Mouse (Mus musculus) heart, adult 2 months (tissue): ENCODE measurements around the gene Sh3tc1. TPM values are rescaled to one million over a fixed set of nuclear protein-coding genes. Genes with fewer than 3 reads are reported as not detected.

Source experiments
- DNase-seq, 2 experiments: peaks; one replicate each; pipeline ENCODE4 v3.0.0; 2021
- H3K27ac ChIP-seq: fragments of 200-600 bp; 2 replicates; pipeline ENCODE4 v1.8.1; 2022
- H3K27me3 ChIP-seq: fragments of 200-500 bp; 2 replicates; pipeline ENCODE4 v1.6.1; 2012; ENCODE audit warnings: mild to moderate bottlenecking, low read length, inconsistent platforms, mixed read lengths; ENCODE audit not compliant: control insufficient read depth, insufficient read depth
- H3K36me3 ChIP-seq: fragments of 200-500 bp; 2 replicates; pipeline ENCODE4 v1.6.1; 2012; ENCODE audit warnings: low read length, inconsistent platforms; ENCODE audit not compliant: control insufficient read depth, insufficient read depth
- H3K4me1 ChIP-seq: fragments of 200-500 bp; 2 replicates; pipeline ENCODE4 v1.6.1; 2011; ENCODE audit warnings: low read length; ENCODE audit not compliant: control insufficient read depth, insufficient read depth
- H3K4me3 ChIP-seq: fragments of 200-600 bp; 2 replicates; pipeline ENCODE4 v1.8.1; 2022
- H3K79me2 ChIP-seq: fragments of 200-500 bp; replicated peaks from 2 replicates; pipeline ENCODE4 v1.6.1; 2012; ENCODE audit warnings: mild to moderate bottlenecking, inconsistent platforms, low read length, moderate library complexity, mixed read lengths; ENCODE audit not compliant: control insufficient read depth, insufficient read depth
- H3K9ac ChIP-seq: fragments of 200-500 bp; 2 replicates; pipeline ENCODE4 v1.6.1; 2012; ENCODE audit warnings: low read depth, mild to moderate bottlenecking, control low read depth, inconsistent platforms, low read length, mixed read lengths
- CTCF ChIP-seq: fragments of 200-600 bp; IDR thresholded peaks from 2 replicates; pipeline ENCODE4 v1.8.1; 2022; ENCODE audit warnings: antibody characterized with exemption, mild to moderate bottlenecking, moderate library complexity
- EP300 ChIP-seq: fragments of 200-500 bp; IDR thresholded peaks from 2 replicates; pipeline ENCODE4 v1.6.1; 2011; ENCODE audit warnings: low read depth, low read length, control low read depth; ENCODE audit not compliant: insufficient read depth
- POLR2A ChIP-seq: fragments of 200-500 bp; IDR thresholded peaks from 2 replicates; pipeline ENCODE4 v1.6.1; 2011; ENCODE audit warnings: mild to moderate bottlenecking, low read depth, low read length, control low read depth; ENCODE audit not compliant: insufficient read depth
- WGBS: fragments of 180-500 bp; shearing (Covaris S2); methylation state at CpG from one replicate; pipeline ENCODE4 v1.1.7; 2018; 5-methylcytosine and 5-hydroxymethylcytosine counted together
- intact Hi-C: fragments of 180-260 bp; cut with DNase I; formaldehyde crosslinking; loops from one replicate; pipeline ENCODE4 v1.15.1; 2025
- polyA plus RNA-seq: library from polyadenylated mRNA; depleted of rRNA; stranded (reverse); fragments of >200 nt; gene quantifications from 2 replicates; pipeline ENCODE4 v1.2.3, GENCODE M21; 2012
- total RNA-seq, 2 experiments: library from RNA; stranded (reverse); gene quantifications; 2 replicates each; pipeline ENCODE4 v1.2.3; 2021

The Sh3tc1 gene
- total and polyA plus RNA-seq, 3 experiments: 5.7 to 7.2 (median 6.3) TPM

DNA sequence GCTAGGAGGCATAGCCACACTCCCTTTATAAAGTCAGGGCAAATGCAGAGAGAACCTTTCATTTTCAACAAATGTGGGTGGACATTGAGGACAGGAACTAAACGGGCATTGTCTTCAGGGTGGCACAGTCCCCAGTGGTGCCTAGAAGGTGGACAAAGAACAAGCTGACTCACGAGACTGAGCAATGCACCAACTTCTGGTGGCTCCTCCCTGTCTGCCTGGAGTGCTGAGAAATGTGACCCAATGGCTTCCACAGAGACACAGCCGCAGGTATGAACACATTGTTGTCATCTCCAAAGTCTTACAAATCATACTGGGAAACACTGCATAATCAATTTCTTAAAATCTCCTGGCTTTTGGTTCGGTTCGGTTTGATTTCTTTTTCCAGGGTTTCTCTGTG, 22.3 kb downstream of the Sh3tc1 start:
- Histone ChIP-seq H3K79me2 (no peaks in the 10 kb centered on the region), H3K36me3 (no peaks in the 10 kb centered on the region), H3K27ac (no peak overlapping the region), H3K27me3 (no peaks in the 10 kb centered on the region), H3K9ac (no peak overlapping the region), H3K4me3 (no peak overlapping the region), H3K4me1 (peaks cover 11% of the 10 kb centered on the region)
- 84% methylated on average over 5 of the region's 5 CpGs for WGBS
- intact Hi-C loops: loop anchor here (5.0 kb wide), 1 partner anchor 35 kb away; no protein-coding TSS in a partner anchor
- no peak for DNase-seq
- TF ChIP-seq EP300 (no peak), CTCF (no peak), POLR2A (no peak)

DNA sequence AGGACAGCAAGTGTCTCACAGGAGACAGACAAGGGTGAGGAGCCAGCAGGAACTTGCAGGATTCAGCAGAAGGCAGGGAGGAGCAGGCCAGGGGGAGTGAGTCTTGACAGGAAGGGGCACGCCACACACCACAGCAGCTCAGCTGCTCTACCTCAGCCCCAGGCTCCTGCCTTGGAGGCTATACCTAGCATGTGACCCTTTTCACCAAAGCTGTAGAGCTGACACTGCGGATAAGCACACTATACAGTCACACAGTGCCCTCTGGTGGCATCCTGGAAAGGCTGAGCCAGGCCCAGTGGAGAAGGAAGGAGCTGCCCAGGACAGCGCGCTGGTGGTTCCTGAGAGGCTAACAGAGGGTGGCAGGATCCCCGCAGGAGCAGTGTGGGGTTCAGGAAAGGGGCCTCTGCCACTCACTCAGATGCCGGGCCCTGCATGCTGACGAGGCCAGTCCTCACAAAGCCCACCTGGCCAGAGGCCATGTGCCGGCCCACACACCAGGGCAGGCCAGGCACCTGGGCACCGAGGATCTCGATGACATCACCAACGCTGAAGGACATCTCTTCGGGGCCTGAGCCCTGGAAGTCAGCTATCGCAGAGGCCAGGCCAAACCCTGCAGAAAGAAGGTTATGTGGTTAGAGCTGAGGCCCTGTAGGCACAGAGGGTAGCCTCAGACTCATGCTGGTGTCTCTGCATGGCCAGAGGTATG, 26.0 kb downstream of the Sh3tc1 start:
- H3K4me3 ChIP-seq: no peak overlapping the region
- peaks cover 2% of the 10 kb centered on the region; the same call in 1 of the 2 replicates for H3K4me1 ChIP-seq
- no peaks in the 10 kb centered on the region for H3K27me3 ChIP-seq
- DNase-seq: peak; percentile 67 to 70
- no peak overlapping the region for H3K27ac ChIP-seq
- H3K9ac ChIP-seq: no peak overlapping the region
- TF ChIP-seq EP300 (peak; percentile 91; the same call in 1 of the 2 replicates), CTCF (peak; percentile 81), POLR2A (no peak)
- H3K79me2 ChIP-seq: no peaks in the 10 kb centered on the region
- WGBS: 44% methylated on average over 13 of the region's 13 CpGs
- H3K36me3 ChIP-seq: no peaks in the 10 kb centered on the region
- intact Hi-C loops: loop anchor here (1.0 kb wide), 2 partner anchors 118 to 191 kb away; no protein-coding TSS in a partner anchor

DNA sequence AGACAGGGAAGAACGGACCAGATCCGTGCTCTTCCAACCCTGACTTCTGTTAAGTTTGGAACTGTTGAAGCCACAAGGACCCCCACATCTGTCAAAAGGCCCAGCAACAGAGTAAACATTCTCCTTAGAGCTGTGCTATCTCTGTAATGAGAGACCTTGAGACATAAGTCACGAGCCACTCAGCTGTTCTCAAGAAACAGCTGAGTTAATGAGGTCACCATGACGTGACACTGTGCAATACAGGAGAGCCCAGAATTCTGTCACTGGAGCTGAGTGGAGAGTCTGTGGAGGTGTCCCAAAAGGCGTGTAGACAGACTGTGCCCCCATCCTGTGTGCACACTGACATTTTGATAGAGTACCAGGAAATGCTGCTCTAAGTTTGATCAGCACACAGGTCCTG, 27.3 kb downstream of the Sh3tc1 start:
- H3K27ac ChIP-seq: no peak overlapping the region
- H3K4me3 ChIP-seq: no peak overlapping the region
- intact Hi-C loops: no loop called here
- H3K36me3 ChIP-seq: no peaks in the 10 kb centered on the region
- H3K9ac ChIP-seq: no peak overlapping the region
- peaks cover 2% of the 10 kb centered on the region; the same call in 1 of the 2 replicates for H3K4me1 ChIP-seq
- DNase-seq: no peak
- no peaks in the 10 kb centered on the region for H3K27me3 ChIP-seq
- no peak for TF ChIP-seq CTCF
- TF ChIP-seq POLR2A: no peak
- TF ChIP-seq EP300: no peak
- WGBS: 79% methylated on average over 5 of the region's 5 CpGs
- H3K79me2 ChIP-seq: no peaks in the 10 kb centered on the region

DNA sequence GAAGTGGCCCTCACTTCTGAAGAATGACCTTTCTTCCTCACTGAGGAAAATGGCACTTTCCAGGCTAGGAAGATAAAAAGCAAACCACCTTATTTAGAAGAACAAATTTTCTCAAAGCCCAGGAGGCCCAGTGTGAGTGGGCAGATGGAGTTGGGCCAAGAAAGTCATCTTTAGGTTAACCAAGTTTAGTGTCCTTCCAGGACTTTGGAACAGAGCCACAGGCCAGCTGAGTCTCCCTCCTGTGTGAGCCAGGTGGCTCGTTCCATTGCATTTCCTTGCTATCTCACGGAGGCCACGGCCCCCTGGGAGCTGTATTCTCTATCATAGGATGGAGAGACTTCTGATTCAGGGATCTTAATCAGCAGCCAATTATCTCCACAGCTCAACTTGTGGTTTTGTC, 28.9 kb downstream of the Sh3tc1 start:
- intact Hi-C loops: no loop called here
- Histone ChIP-seq H3K4me3 (no peak overlapping the region), H3K9ac (no peak overlapping the region), H3K27me3 (no peaks in the 10 kb centered on the region), H3K4me1 (peaks cover 2% of the 10 kb centered on the region; the same call in 1 of the 2 replicates), H3K27ac (no peak overlapping the region), H3K79me2 (no peaks in the 10 kb centered on the region), H3K36me3 (no peaks in the 10 kb centered on the region)
- TF ChIP-seq POLR2A: no peak
- no peak for TF ChIP-seq EP300
- TF ChIP-seq CTCF: no peak
- no peak for DNase-seq
- WGBS: 46% methylated on average over 3 of the region's 3 CpGs

DNA sequence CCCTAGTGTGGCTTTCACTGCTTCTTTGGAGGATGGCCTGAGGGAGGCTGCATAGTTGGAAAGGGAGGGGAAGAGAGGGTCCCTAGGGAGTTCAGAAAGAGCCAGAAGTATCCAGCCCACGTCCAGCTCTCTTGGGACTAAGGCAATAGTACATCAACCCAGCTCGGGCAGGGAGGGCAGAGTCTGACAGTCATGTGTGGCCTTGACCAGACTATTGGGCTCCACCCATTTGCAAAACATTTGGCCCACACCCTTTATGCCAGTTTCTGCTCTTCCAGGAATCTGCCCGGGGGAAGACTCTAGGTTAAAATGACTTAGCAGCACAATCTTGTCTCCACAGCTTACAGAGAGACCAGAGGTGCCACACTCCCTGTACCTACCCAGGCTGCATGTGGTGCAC, 29.3 kb downstream of the Sh3tc1 start:
- DNase-seq: no peak

DNA sequence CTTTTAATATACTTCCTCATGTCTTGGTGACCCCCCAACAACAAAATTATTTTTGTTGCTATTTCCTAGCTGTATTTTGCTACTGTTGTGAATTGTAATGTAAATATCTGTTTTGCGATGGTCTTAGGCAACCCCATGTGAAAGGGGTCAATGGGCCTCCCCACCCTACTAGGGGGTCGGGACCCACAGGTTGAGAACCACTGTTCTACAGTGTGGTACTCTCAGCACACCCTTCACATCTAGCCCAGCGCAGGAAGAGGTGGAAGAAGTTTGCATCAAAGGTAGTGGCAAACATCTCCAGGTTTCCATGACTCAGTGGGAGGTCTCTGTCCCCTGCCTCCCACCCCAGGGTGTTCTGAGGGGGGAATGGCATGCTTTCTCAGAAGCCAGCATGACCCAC, 34.4 kb downstream of the Sh3tc1 start:
- WGBS: 89% methylated on average over 3 of the region's 3 CpGs
- Histone ChIP-seq H3K27me3 (no peaks in the 10 kb centered on the region), H3K79me2 (no peaks in the 10 kb centered on the region), H3K4me1 (peaks cover 2% of the 10 kb centered on the region; the same call in 1 of the 2 replicates), H3K36me3 (no peaks in the 10 kb centered on the region), H3K4me3 (no peak overlapping the region), H3K27ac (no peak overlapping the region), H3K9ac (no peak overlapping the region)
- intact Hi-C loops: loop anchor here (10.0 kb wide), 1 partner anchor 269 kb away; no protein-coding TSS in a partner anchor
- no peak for DNase-seq
- TF ChIP-seq POLR2A (no peak), CTCF (no peak), EP300 (no peak)

More for the DNA sequence above, 29.3 kb downstream of the Sh3tc1 start:
- intact Hi-C loops: no loop called here
- H3K27ac ChIP-seq: no peak overlapping the region
- H3K4me3 ChIP-seq: no peak overlapping the region
- H3K27me3 ChIP-seq: no peaks in the 10 kb centered on the region
- no peaks in the 10 kb centered on the region for H3K36me3 ChIP-seq
- H3K9ac ChIP-seq: no peak overlapping the region
- H3K4me1 ChIP-seq: peaks cover 2% of the 10 kb centered on the region; the same call in 1 of the 2 replicates
- no peak for TF ChIP-seq CTCF
- no peak for TF ChIP-seq POLR2A
- TF ChIP-seq EP300: no peak
- WGBS: 30% methylated on average over 3 of the region's 3 CpGs
- H3K79me2 ChIP-seq: no peaks in the 10 kb centered on the region
